Mouse (Mus musculus): Measurements from ENCODE around the gene Ccdc63. TPM values are rescaled to one million over a fixed set of nuclear protein-coding genes. Genes with fewer than 3 reads are reported as not detected.

The Ccdc63 gene
- total RNA-seq, 1 experiment from 2014 or later: 0.20 TPM

- ATAC-seq (replicated peaks in 1 of 2; ENCODE audit: insufficient read depth in 1 of 2, low FRiP score in 2 of 2, low TSS enrichment in 1 of 2, low read depth in 1 of 2, poor library complexity in 2 of 2, severe bottlenecking in 2 of 2): no peak
Observed at GRCm38 (mm10) chr5:122134395-122135289, 6.0 kb downstream of the Ccdc63 start.

- no peak for ATAC-seq (replicated peaks in 1 of 2; ENCODE audit: insufficient read depth in 1 of 2, low FRiP score in 2 of 2, low TSS enrichment in 1 of 2, low read depth in 1 of 2, poor library complexity in 2 of 2, severe bottlenecking in 2 of 2)
Observed at GRCm38 (mm10) chr5:122133050-122133389, 7.6 kb downstream of the Ccdc63 start.

GRCm38 (mm10) chr5:122132167-122133049 lies 8.2 kb downstream of the Ccdc63 start:
- ATAC-seq (replicated peaks in 1 of 2; ENCODE audit: insufficient read depth in 1 of 2, low FRiP score in 2 of 2, low TSS enrichment in 1 of 2, low read depth in 1 of 2, poor library complexity in 2 of 2, severe bottlenecking in 2 of 2): no peak

- ATAC-seq (replicated peaks in 1 of 2; ENCODE audit: insufficient read depth in 1 of 2, low FRiP score in 2 of 2, low TSS enrichment in 1 of 2, low read depth in 1 of 2, poor library complexity in 2 of 2, severe bottlenecking in 2 of 2): peak; percentile 71 to 80
Observed at GRCm38 (mm10) chr5:122131076-122132051, 9.3 kb downstream of the Ccdc63 start.

GRCm38 (mm10) chr5:122130341-122130998 lies 10.2 kb downstream of the Ccdc63 start:
- ATAC-seq (replicated peaks in 1 of 2; ENCODE audit: insufficient read depth in 1 of 2, low FRiP score in 2 of 2, low TSS enrichment in 1 of 2, low read depth in 1 of 2, poor library complexity in 2 of 2, severe bottlenecking in 2 of 2): no peak

- 0 out of 4 replicates have a peak, but pooled peaks of 1 of the 2 experiments have one; percentile 16 for ATAC-seq (replicated peaks in 1 of 2; ENCODE audit: insufficient read depth in 1 of 2, low FRiP score in 2 of 2, low TSS enrichment in 1 of 2, low read depth in 1 of 2, poor library complexity in 2 of 2, severe bottlenecking in 2 of 2)
Observed at GRCm38 (mm10) chr5:122129068-122129655, 11.5 kb downstream of the Ccdc63 start.

GRCm38 (mm10) chr5:122125211-122125760 lies 15.3 kb downstream of the Ccdc63 start:
- ATAC-seq (replicated peaks in 1 of 2; ENCODE audit: insufficient read depth in 1 of 2, low FRiP score in 2 of 2, low TSS enrichment in 1 of 2, low read depth in 1 of 2, poor library complexity in 2 of 2, severe bottlenecking in 2 of 2): no peak

GRCm38 (mm10) chr5:122116243-122116642 lies 24.4 kb downstream of the Ccdc63 start:
- ATAC-seq (replicated peaks in 1 of 2; ENCODE audit: insufficient read depth in 1 of 2, low FRiP score in 2 of 2, low TSS enrichment in 1 of 2, low read depth in 1 of 2, poor library complexity in 2 of 2, severe bottlenecking in 2 of 2): no peak

- ATAC-seq (replicated peaks in 1 of 2; ENCODE audit: insufficient read depth in 1 of 2, low FRiP score in 2 of 2, low TSS enrichment in 1 of 2, low read depth in 1 of 2, poor library complexity in 2 of 2, severe bottlenecking in 2 of 2): no peak
Observed at GRCm38 (mm10) chr5:122115266-122115763, 25.3 kb downstream of the Ccdc63 start.

GRCm38 (mm10) chr5:122114176-122114575 lies 26.4 kb downstream of the Ccdc63 start:
- peak; percentile 51 to 71; a peak in 3 of 4 replicates for ATAC-seq (replicated peaks in 1 of 2; ENCODE audit: insufficient read depth in 1 of 2, low FRiP score in 2 of 2, low TSS enrichment in 1 of 2, low read depth in 1 of 2, poor library complexity in 2 of 2, severe bottlenecking in 2 of 2)

GRCm38 (mm10) chr5:122113450-122113849 lies 27.2 kb downstream of the Ccdc63 start:
- peak in 1 of 2 experiments; percentile 27; a peak in 1 of 4 replicates for ATAC-seq (replicated peaks in 1 of 2; ENCODE audit: insufficient read depth in 1 of 2, low FRiP score in 2 of 2, low TSS enrichment in 1 of 2, low read depth in 1 of 2, poor library complexity in 2 of 2, severe bottlenecking in 2 of 2)

GRCm38 (mm10) chr5:122111933-122112248 lies 28.7 kb downstream of the Ccdc63 start:
- no peak for ATAC-seq (replicated peaks in 1 of 2; ENCODE audit: insufficient read depth in 1 of 2, low FRiP score in 2 of 2, low TSS enrichment in 1 of 2, low read depth in 1 of 2, poor library complexity in 2 of 2, severe bottlenecking in 2 of 2)

- ATAC-seq (replicated peaks in 1 of 2; ENCODE audit: insufficient read depth in 1 of 2, low FRiP score in 2 of 2, low TSS enrichment in 1 of 2, low read depth in 1 of 2, poor library complexity in 2 of 2, severe bottlenecking in 2 of 2): no peak
Observed at GRCm38 (mm10) chr5:122111091-122111932, 29.3 kb downstream of the Ccdc63 start.

GRCm38 (mm10) chr5:122110625-122111024 lies 30.0 kb downstream of the Ccdc63 start:
- ATAC-seq (replicated peaks in 1 of 2; ENCODE audit: insufficient read depth in 1 of 2, low FRiP score in 2 of 2, low TSS enrichment in 1 of 2, low read depth in 1 of 2, poor library complexity in 2 of 2, severe bottlenecking in 2 of 2): no peak
